Mouse (Mus musculus): Measurements from ENCODE around the gene Boll.

Gene Boll

DNA sequence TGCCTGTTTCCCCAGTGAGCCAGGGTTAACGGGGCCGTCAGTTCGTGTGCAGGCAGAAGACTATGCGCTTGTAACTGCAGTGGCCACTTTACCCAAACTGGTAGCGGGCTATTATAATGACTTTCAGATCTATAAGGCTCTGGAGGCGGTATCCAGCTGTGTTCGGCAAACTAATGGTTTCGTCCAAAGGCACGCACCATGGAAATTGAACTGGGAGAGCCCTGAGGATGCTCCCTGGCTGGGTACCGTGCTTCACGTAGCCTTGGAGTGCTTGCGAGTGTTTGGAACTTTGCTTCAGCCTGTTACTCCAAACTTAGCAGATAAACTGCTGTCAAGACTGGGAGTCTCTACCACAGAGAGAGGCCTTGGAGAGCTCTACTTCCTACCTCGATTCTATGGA is 124.8 kb downstream of the Boll start:
- no peak for DNase-seq (ENCODE audit: low spot score in 2 of 2)

DNA sequence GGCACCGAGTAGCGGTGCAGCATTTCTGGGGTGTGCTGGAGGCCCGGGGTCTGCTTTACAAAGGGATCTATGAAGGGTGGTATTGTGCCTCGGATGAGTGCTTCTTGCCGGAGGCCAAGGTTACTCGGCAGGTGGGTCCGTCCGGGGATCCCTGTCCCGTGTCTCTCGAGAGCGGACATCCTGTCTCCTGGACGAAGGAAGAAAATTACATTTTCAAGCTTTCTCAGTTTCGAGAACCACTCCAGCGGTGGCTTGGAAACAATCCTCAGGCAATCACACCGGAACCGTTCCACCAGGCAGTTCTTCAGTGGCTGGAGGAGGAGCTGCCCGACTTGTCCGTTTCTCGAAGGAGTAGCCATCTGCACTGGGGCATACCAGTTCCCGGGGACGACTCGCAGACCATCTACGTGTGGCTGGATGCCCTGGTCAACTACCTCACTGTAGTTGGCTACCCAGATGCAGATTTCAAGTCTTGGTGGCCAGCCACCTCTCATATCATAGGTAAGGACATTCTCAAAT is 125.6 kb downstream of the Boll start:
- peak in 1 of 2 experiments; percentile 16 for DNase-seq (ENCODE audit: low spot score in 2 of 2)

GRCm38 (mm10) chr1:55236890-55237642 is 126.2 kb downstream of the Boll start, which contains the start of gene Mars2:
Gene Mars2, plus strand, starts transcription at chr1:55237177.
- peak; percentile 94 to 95 for DNase-seq (ENCODE audit: low spot score in 2 of 2)

DNA sequence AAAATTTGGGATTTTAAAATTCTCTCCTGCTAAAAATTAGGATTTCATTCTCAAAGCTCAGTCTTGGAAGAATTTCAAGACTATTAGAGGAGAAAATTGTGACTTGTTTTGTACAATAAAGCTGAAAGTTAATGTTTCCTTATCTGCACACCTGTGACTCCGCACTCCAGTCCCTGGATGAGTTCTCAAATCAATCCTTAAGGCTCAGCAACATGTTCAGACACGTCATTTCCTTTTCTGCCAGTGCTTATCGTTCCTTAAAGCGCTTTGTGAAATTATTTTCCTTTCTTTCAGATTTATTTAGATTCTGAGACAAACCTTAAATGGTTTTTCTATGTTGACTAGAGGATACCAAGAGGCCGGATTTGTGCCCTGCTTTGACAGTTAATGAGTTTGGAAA is 126.8 kb downstream of the Boll start:
- no peak for DNase-seq (ENCODE audit: low spot score in 2 of 2)

- no peak for DNase-seq (ENCODE audit: low spot score in 2 of 2)
Observed at GRCm38 (mm10) chr1:55234910-55235520, 128.3 kb downstream of the Boll start.

DNA sequence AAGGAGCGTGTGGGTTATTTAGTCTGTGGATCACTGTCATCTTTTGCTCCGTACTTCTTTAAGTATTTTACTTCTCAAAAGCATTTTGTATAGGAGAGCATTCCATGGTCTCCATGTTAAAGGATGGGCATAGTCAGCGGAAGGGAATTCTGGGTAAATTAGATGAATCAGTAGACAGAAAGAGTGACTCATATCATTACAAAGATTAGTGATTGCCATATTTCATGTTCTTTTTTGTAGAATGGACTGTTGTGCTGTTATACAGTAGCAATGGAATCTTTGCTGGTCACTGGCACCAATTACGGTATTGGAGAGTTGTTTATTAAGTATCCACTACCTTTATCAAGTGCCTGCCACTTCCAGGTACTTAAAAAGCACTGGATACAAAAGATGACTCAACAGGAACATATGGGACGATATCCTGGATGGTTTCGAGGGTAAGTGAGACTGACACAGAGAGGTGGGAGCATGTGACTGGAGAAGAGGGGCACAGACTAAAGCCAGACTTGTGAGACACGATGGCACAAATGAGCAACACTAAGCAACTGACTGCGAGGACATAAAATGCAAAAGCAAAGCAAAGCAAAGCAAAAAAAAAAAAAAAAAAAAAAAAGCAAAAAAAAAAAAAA is 134.9 kb downstream of the Boll start:
- no peak for DNase-seq (ENCODE audit: low spot score in 2 of 2)

DNA sequence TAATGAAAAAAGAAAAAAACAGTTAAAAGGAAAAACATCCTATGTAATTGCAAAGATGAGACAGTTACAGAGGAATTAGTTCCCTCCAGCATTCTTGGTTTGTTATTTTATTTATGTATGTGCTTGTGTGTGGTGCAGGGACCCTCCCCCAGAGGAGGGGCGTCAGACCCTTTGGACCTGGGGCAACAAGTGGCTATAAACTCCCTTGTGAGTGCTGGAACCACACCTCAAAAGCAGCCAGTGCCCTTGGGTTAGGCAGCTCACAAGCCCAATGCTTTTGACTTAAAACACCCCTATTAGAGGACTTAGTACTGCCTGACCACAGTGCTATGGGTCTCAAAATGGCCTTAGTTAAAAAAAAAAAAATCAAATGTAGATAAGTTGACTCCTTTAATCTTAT is 135.9 kb downstream of the Boll start:
- no peak for DNase-seq (ENCODE audit: low spot score in 2 of 2)

DNA sequence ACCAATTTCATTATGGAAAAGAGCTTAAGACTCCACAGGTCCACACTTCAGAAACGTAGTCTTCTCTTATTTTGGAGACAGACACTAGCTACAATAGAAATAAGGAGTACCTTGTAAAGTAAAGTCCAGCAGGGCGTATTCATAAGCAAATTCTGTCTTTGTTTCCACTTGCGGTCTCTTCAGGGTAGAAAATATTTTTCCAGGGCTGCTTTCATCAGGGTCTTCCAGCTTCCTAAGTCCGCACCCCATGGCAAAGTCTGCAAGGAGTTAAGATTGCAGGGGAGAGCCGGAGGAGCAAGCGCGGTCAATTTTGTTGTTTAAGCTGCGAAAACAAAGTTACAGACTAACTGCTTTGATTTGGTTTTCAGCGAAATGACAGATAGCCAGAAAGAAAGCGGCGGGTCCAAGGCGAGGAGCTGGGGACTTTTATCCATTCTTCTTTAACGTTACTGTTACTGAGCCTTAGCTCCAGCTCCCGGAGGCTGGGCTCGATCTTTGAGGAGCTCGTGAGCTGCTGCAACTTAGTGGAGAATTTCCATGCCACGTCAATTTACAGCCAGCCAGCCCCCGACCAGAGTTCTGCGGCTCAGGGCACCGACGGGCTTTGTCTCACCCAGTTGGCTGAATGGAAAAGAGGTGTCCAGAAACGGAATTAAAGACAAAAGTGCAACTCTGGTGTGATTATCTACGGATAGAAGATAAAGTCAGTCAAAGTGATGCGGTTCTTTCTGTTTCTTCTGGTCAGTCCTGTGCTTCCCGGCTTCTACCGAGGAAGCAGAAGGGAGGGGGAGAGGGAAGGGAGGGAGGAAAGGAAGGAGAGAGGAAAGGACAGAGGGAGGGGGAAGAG is 137.0 kb downstream of the Boll start, which contains the start of gene Rftn2:
Rftn2 (minus strand) TSS at position 772 of the 847 bp plus-strand sequence.
- peak; percentile 23 to 34 for DNase-seq (ENCODE audit: low spot score in 2 of 2)

DNA sequence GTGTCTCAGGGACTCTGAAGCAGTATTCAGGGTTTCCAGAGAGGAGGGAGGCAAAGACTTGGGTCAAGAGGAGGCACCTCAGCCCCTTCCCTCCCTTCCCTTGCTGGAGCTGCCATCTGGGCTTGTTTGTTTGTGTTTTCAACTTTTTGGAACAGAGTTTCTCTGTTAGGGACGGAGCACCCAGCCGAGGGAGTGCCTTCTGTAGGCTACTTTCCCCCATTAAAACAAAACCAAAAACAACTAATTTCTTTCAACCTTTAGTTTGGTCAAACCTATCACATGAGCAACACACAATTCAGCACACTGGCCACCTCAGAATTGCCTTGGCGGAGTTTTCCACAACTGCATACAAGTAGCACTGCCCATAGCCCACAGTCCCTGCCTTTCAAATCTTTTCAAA is 137.9 kb downstream of the Boll start:
- DNase-seq (ENCODE audit: low spot score in 2 of 2): peak in 1 of 2 experiments; percentile 18

DNA sequence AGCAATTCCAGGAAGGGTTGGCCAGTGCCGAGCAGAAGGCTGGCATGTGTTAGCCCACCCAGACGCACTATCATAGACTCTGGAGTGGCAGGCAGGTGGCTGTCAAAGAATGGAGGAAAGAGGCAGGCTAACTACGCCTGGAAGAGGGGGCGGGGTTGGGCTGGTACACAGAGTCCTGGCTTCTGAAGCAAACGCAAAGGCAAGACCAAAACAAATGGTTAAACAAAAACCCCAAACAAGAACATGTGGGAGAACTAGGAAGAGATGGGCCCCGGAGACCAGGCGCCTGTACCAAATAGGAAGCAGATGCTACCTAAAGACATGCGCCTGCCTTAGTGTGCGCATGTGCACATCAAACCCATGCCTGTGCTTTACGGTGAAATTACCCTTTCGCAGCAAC is 139.2 kb downstream of the Boll start:
- no peak for DNase-seq (ENCODE audit: low spot score in 2 of 2)

GRCm38 (mm10) chr1:55223026-55223425 is 140.2 kb downstream of the Boll start:
- no peak for DNase-seq (ENCODE audit: low spot score in 2 of 2)

GRCm38 (mm10) chr1:55221352-55221751 is 141.9 kb downstream of the Boll start:
- peak in 1 of 2 experiments; percentile 30 for DNase-seq (ENCODE audit: low spot score in 2 of 2)

DNA sequence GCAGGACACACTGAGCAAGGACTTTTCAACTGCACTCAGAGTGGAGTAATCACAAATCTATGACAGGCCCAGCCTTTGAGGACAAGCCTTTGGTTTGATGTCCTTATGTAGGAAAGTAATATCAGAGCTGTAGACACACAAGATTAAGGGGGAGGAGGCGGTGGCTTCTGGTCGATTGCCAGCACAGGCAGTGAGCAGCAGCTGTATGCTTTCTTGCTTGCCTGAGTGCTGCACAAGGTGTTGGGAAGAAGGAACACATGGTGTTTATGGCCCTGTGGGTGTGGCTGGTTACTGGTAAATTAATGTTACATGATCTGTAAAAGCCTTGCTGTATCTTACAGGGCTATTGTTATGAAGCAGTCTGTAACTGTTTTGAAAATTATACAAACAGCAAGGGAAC is 146.1 kb downstream of the Boll start:
- DNase-seq (ENCODE audit: low spot score in 2 of 2): no peak

DNA sequence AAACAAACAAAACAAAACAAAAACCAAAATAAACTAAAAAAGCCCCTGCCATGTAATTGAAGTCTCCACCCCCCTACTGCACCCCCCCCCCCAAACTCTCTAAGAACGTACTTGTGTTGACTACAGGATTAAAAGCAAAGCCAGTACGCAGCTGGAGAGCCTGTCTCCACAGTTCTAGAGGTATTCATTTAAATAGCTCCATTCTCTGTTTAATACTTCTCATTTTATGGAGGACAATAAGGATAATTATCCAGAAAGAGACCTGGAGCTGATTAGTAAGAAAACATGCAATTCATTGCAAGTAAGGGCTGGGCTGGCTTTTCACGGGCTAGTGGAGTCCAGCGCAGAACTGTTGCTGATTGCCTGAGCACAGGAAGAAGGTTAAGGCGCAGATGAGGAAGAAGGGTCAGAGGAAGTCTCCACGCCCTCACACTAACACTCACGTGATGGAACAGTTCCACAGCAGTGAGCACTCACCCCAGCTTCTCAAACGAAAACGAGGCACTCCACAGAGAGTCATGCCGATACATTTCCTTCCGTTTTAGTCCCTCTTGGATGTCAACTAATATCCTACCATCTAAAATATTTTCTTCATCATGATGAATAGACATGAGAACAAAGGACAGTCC is 148.0 kb downstream of the Boll start:
- peak; percentile 40 to 73 for DNase-seq (ENCODE audit: low spot score in 2 of 2)

DNA sequence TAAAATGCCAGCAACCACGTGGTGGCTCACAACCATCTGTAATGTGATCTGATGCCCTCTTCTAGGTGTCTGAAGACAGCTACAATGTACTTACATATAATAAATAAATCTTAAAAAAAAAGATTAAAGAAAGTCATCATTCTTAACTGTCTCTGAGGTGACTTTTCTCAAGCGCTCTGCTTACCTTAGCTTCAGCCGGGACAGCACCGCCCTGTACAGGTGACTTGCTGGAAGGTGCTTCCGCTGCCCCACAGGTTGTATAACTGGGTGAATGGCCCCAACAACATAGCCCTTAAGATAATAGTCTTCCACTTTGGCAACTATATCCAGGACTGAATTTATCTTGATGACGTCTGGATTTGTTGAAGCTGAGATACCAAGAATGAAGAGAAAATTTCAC is 149.3 kb downstream of the Boll start:
- DNase-seq (ENCODE audit: low spot score in 2 of 2): no peak

- DNase-seq (ENCODE audit: low spot score in 2 of 2): no peak
Observed at GRCm38 (mm10) chr1:55213475-55213874, 149.8 kb downstream of the Boll start.

GRCm38 (mm10) chr1:55212771-55213170 is 150.5 kb downstream of the Boll start:
- DNase-seq (ENCODE audit: low spot score in 2 of 2): no peak

DNA sequence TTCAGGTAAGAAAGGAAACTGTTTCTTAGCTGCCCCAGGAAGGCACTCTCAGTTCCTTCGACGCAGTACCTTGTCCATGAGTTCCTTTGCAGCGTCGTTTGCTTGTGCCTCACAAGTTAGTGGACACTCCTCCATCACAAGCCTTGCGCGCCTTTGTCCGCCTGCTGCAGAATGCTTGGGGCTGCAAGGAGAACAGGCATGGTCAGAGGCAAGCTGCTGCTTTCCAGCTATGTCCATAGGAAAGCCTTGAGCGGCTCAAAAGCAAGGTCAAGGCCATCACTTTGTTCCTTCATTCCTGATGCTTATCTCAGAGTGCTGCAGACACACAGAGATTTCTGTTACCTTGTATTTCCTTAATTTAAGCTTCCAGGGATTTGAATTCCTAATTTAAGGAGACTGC is 152.2 kb downstream of the Boll start:
- no peak for DNase-seq (ENCODE audit: low spot score in 2 of 2)

DNA sequence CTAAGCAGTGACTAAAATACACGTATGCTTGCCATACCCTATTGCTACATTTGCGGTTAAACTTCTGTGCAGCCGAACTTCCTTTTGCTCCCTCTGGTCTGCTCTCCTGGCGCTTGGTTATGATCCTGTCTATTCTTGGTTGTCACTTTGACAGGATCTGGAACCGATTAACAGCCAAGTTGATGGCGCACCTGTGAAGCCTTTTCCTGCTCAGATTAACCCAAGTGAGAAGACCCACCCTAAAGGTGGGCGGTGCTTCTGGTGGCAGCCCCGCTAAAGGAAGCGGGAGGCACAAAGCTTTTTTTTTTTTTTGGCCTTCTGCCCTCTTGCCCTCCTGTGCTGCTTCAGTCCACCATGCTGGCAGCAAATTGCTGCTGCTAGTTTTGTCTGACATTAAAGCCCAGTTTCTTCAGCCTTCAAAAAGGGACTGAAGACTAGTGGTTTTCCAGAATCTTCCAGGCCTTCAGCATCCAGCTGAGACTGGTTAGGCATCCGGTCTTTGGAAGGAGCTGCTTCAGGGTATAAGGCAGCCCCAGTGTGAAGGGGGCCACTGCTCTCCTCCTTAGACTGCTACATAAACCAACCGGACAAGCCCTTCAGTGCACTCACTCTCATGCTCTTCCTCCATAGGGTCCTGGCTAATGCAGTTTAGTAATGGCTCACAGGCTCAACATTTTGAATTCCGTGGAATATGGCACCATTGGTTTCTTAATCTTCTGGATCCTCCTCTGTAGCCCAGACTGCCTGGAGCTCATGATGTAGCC is 152.9 kb downstream of the Boll start:
- DNase-seq (ENCODE audit: low spot score in 2 of 2): peak in 1 of 2 experiments; percentile 12

GRCm38 (mm10) chr1:55208500-55209140 is 154.6 kb downstream of the Boll start:
- no peak for DNase-seq (ENCODE audit: low spot score in 2 of 2)

Data from heart, adult 9 months (tissue).